Mouse (Mus musculus) forebrain, embryonic 11.5 days (tissue): Measurements from ENCODE around the gene H3f3a. TPM values are rescaled to one million over a fixed set of nuclear protein-coding genes. Genes with fewer than 3 reads are reported as not detected.

ENCODE experiments used
- ATAC-seq: fragments of 200-750 bp; cut with Nextera tagmentation; replicated peaks from 2 replicates; pipeline ENCODE4 v1.8.0; 2017; ENCODE audit warnings: moderate TSS enrichment; ENCODE audit not compliant: low FRiP score
- DNase-seq: peaks from one replicate; pipeline ENCODE4 v3.0.0-alpha.2; 2017; ENCODE audit warnings: low spot score
- H3K27ac ChIP-seq: fragments of 300-500 bp; sonication (generic); 2 replicates; pipeline ENCODE4 v1.5.1; 2014; ENCODE audit warnings: low read depth, low read length
- H3K27me3 ChIP-seq: fragments of 300-500 bp; sonication (generic); 2 replicates; pipeline ENCODE4 v1.6.1; 2014; ENCODE audit warnings: mild to moderate bottlenecking, low read length, mixed read lengths; ENCODE audit not compliant: control insufficient read depth, insufficient read depth
- H3K36me3 ChIP-seq: fragments of 300-500 bp; sonication (generic); 2 replicates; pipeline ENCODE4 v1.6.1; 2014; ENCODE audit warnings: mild to moderate bottlenecking, low read length, moderate library complexity, mixed read lengths; ENCODE audit not compliant: control insufficient read depth, insufficient read depth
- H3K4me1 ChIP-seq: fragments of 300-500 bp; sonication (generic); replicated peaks from 2 replicates; pipeline ENCODE4 v1.6.1; 2014; ENCODE audit warnings: low read length, mixed read lengths; ENCODE audit not compliant: control insufficient read depth, insufficient read depth
- H3K4me2 ChIP-seq: fragments of 300-500 bp; sonication (generic); 2 replicates; pipeline ENCODE4 v1.6.1; 2014; ENCODE audit warnings: low read depth, mild to moderate bottlenecking, low read length, moderate library complexity, mixed read lengths; ENCODE audit not compliant: severe bottlenecking
- H3K4me3 ChIP-seq: fragments of 300-500 bp; sonication (generic); 2 replicates; pipeline ENCODE4 v1.5.1; 2014; ENCODE audit warnings: low read depth, low read length
- H3K9ac ChIP-seq: fragments of 300-500 bp; sonication (generic); 2 replicates; pipeline ENCODE4 v1.6.1; 2014; ENCODE audit warnings: low read length
- H3K9me3 ChIP-seq: fragments of 300-500 bp; sonication (generic); 2 replicates; pipeline ENCODE4 v1.6.1; 2016; ENCODE audit warnings: low read length, mixed read lengths; ENCODE audit not compliant: control insufficient read depth
- WGBS: fragments of 180-500 bp; shearing (Covaris S2); extraction: QIAGEN DNeasy Blood & Tissue Kit; methylation state at CpG from one replicate; pipeline ENCODE4 v1.1.7; 2014; 5-methylcytosine and 5-hydroxymethylcytosine counted together
- polyA plus RNA-seq: library from polyadenylated mRNA; unstranded; fragments of >200 nt; fragmentation: Nextera tagmentation; extraction: Ambion mirVana; gene quantifications from 2 replicates; pipeline ENCODE4 v1.2.1, GENCODE M21; 2014

H3f3a gene
- polyA plus RNA-seq, 1 experiment from 2014 or later, result 3,206 TPM

GRCm38 (mm10) chr1:180775317-180775716 is 38.4 kb downstream of the H3f3a start:
- Histone ChIP-seq H3K27me3 (no peaks in the 10 kb centered on the region), H3K36me3 (no peaks in the 10 kb centered on the region), H3K9ac (no peak overlapping the region), H3K27ac (no peak overlapping the region), H3K4me3 (no peak overlapping the region), H3K4me2 (no peak overlapping the region), H3K4me1 (peaks cover 6% of the 10 kb centered on the region), H3K9me3 (peaks cover 2% of the 10 kb centered on the region; the same call in 1 of the 2 replicates)
- WGBS, result 88% methylated on average over 10 of the region's 10 CpGs
- DNase-seq, result no peak
- no peak for ATAC-seq

GRCm38 (mm10) chr1:180774664-180775063 is 39.1 kb downstream of the H3f3a start:
- H3K9me3 ChIP-seq, result peaks cover 2% of the 10 kb centered on the region; the same call in 1 of the 2 replicates
- H3K27me3 ChIP-seq, result no peaks in the 10 kb centered on the region
- DNase-seq (peak; percentile 69), ATAC-seq (no peak)
- 60% methylated on average over 3 of the region's 3 CpGs for WGBS
- no peak overlapping the region for H3K4me2 ChIP-seq
- H3K9ac ChIP-seq, result no peak overlapping the region
- peaks cover 6% of the 10 kb centered on the region for H3K4me1 ChIP-seq
- no peak overlapping the region for H3K27ac ChIP-seq
- no peaks in the 10 kb centered on the region for H3K36me3 ChIP-seq
- no peak overlapping the region for H3K4me3 ChIP-seq

DNA sequence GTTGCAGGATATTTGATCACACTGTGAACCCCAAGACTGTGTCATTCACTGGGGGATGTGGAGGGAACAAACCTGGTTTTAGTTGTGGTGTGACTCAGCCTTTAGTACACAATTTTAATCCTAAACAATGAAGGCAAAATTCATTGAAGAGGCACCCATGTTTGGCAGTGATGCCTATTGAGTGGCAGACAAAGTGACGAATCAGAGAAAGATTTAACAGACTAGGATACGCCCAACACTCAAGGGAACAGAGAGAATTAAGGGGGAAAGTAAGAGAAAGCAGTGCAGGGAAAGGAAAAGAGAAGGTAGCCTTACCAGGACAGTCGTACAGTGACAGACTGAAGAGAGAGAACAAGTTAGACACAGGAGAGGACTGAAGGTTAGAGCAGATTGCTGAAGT is 41.5 kb downstream of the H3f3a start:
- no peak overlapping the region for H3K9ac ChIP-seq
- no peak overlapping the region for H3K4me2 ChIP-seq
- no peaks in the 10 kb centered on the region for H3K27me3 ChIP-seq
- DNase-seq, result no peak
- H3K36me3 ChIP-seq, result no peaks in the 10 kb centered on the region
- H3K4me3 ChIP-seq, result no peak overlapping the region
- WGBS, result 86% methylated on average over 3 of the region's 3 CpGs
- no peak for ATAC-seq
- H3K4me1 ChIP-seq, result peaks cover 3% of the 10 kb centered on the region
- H3K9me3 ChIP-seq, result peaks cover 2% of the 10 kb centered on the region; the same call in 1 of the 2 replicates
- no peak overlapping the region for H3K27ac ChIP-seq

GRCm38 (mm10) chr1:180771722-180772121 is 42.0 kb downstream of the H3f3a start:
- ATAC-seq, result no peak
- Histone ChIP-seq H3K36me3 (no peaks in the 10 kb centered on the region), H3K4me1 (no peaks in the 10 kb centered on the region; the same call in 1 of the 2 replicates), H3K9ac (no peak overlapping the region), H3K4me3 (no peak overlapping the region), H3K27ac (no peak overlapping the region), H3K27me3 (no peaks in the 10 kb centered on the region), H3K9me3 (peaks cover 2% of the 10 kb centered on the region; the same call in 1 of the 2 replicates), H3K4me2 (no peak overlapping the region)
- no peak for DNase-seq
- 82% methylated on average over 4 of the region's 4 CpGs for WGBS

GRCm38 (mm10) chr1:180771306-180771705 is 42.4 kb downstream of the H3f3a start:
- no peak for ATAC-seq
- H3K27ac ChIP-seq, result no peak overlapping the region
- no peak overlapping the region for H3K9ac ChIP-seq
- H3K4me2 ChIP-seq, result no peak overlapping the region
- peaks cover 2% of the 10 kb centered on the region; the same call in 1 of the 2 replicates for H3K9me3 ChIP-seq
- H3K36me3 ChIP-seq, result no peaks in the 10 kb centered on the region
- no peaks in the 10 kb centered on the region for H3K27me3 ChIP-seq
- DNase-seq, result no peak
- H3K4me1 ChIP-seq, result no peaks in the 10 kb centered on the region; the same call in 1 of the 2 replicates
- H3K4me3 ChIP-seq, result no peak overlapping the region
- WGBS, result 83% methylated on average over 5 of the region's 5 CpGs

GRCm38 (mm10) chr1:180768334-180769168 is 45.2 kb downstream of the H3f3a start:
- WGBS, result 3% methylated on average over 37 of the region's 37 CpGs
- H3K27ac ChIP-seq, result no peak overlapping the region
- ATAC-seq (peak; percentile 86), DNase-seq (peak; percentile 87)
- peak overlapping the region; percentile 44 for H3K4me3 ChIP-seq
- peak overlapping the region; percentile 73 for H3K9ac ChIP-seq
- H3K9me3 ChIP-seq, result no peaks in the 10 kb centered on the region
- H3K4me2 ChIP-seq, result peak overlapping the region; percentile 74
- H3K27me3 ChIP-seq, result no peaks in the 10 kb centered on the region
- H3K4me1 ChIP-seq, result no peaks in the 10 kb centered on the region; the same call in 1 of the 2 replicates
- no peaks in the 10 kb centered on the region for H3K36me3 ChIP-seq

- DNase-seq (peak; percentile 70), ATAC-seq (peak; percentile 36)
- no peak overlapping the region for H3K27ac ChIP-seq
- no peaks in the 10 kb centered on the region for H3K9me3 ChIP-seq
- WGBS, result 17% methylated on average over 10 of the region's 10 CpGs
- peak overlapping the region; percentile 73 for H3K9ac ChIP-seq
- peak overlapping the region; percentile 74 for H3K4me2 ChIP-seq
- H3K4me3 ChIP-seq, result peak overlapping the region; percentile 44
- peaks cover 4% of the 10 kb centered on the region for H3K4me1 ChIP-seq
- H3K36me3 ChIP-seq, result no peaks in the 10 kb centered on the region
- H3K27me3 ChIP-seq, result 0 out of 2 replicates have a peak, but pooled peaks cover 1% of the 10 kb centered on the region
Observed at GRCm38 (mm10) chr1:180767541-180768333, 46.0 kb downstream of the H3f3a start.

DNA sequence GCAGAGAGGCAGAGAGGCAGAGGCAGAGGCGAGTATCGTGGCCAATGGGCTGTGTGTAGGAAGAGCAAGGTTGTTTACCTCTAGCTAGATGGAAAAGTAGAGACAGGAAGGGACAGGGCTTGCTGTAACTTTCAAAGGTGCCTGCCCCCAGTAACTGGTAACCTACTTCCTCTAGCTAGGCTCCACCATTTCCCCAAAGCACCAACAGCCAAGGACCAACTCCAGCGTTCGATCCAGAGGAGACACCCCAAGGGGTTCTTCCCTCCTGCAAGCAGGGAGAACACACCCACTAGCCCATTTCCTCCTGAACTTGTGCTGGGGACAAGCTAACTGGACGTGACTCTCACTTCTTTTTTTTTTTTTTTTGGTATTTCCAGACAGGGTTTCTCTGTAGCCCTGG is 47.2 kb downstream of the H3f3a start:
- no peak for ATAC-seq

More for the DNA sequence above, 47.2 kb downstream of the H3f3a start:
- 66% methylated on average over 5 of the region's 5 CpGs for WGBS
- Histone ChIP-seq H3K27me3 (0 out of 2 replicates have a peak, but pooled peaks cover 3% of the 10 kb centered on the region), H3K9me3 (no peaks in the 10 kb centered on the region), H3K4me2 (no peak overlapping the region), H3K27ac (no peak overlapping the region), H3K9ac (no peak overlapping the region), H3K36me3 (no peaks in the 10 kb centered on the region), H3K4me1 (peaks cover 4% of the 10 kb centered on the region), H3K4me3 (no peak overlapping the region)
- DNase-seq, result no peak
